ENCODE assay signal across 9 mouse cellular contexts in genomic region chr4:118991797-118992196, GRCm38 (mm10). TPM values are rescaled to one million over a fixed set of nuclear protein-coding genes. Genes with fewer than 3 reads are reported as not detected.
A peak's percentile ranks its signal among the peaks of the same experiment; 100 is the strongest.
DNase-seq lines count a peak whose midpoint lies in the region; ATAC-seq and TF ChIP-seq lines count a peak whose summit lies in the region.
"Had no signal": no experiment of that assay in that cellular context is flagged by ENCODE, and none has a peak within 500 bp of the region (broad histone marks: within the 10 kb centered on the region; RNA-seq: fewer than 3 reads in every experiment).

No protein-coding gene starts in this region.

- H3K4me2 ChIP-seq in liver, postnatal 0 days (ENCODE audit: low read depth, low read length): no peak overlapping the region

- WGBS in bone marrow, adult 2 months: 29% methylated on average over 4 of the region's 4 CpGs
- 35% methylated on average over 4 of the region's 4 CpGs for WGBS in liver, postnatal 0 days (ENCODE audit: insufficient replicate concordance)
- WGBS in midbrain, embryonic 10.5 days: 41% methylated on average over 4 of the region's 4 CpGs

- no peak for ATAC-seq in liver, postnatal 0 days

- TF ChIP-seq POLR2A in ES-Bruce4 (IDR thresholded peaks at IDR 0.05; ENCODE audit: insufficient read depth, low read length): no peak
- no peak for TF ChIP-seq POLR2A in bone marrow, adult 2 months (IDR thresholded peaks at IDR 0.05; ENCODE audit: borderline replicate concordance, control insufficient read depth, low read depth, low read length)

- DNase-seq in kidney, postnatal 4 days: peak; percentile 22 to 35
- no peak for DNase-seq in kidney, adult 11 months
- no peak for DNase-seq in liver, postnatal 0 days
- DNase-seq in adipocyte (ENCODE audit: low spot score): no peak
- no peak for DNase-seq in cerebellum, adult 11 months
- no peak for DNase-seq in midbrain, embryonic 10.5 days (ENCODE audit: low spot score)
- DNase-seq: right cerebral cortex, postnatal 4 days had no signal

- H3K27ac ChIP-seq in ES-Bruce4 (ENCODE audit: insufficient read depth, low read length): no peak overlapping the region
- no peak overlapping the region for H3K27ac ChIP-seq in bone marrow, adult 2 months (ENCODE audit: control insufficient read depth, insufficient read depth, low read depth, low read length, poor library complexity)
- H3K27ac ChIP-seq in liver, postnatal 0 days (ENCODE audit: low read depth): no peak overlapping the region
- H3K27ac ChIP-seq in midbrain, embryonic 10.5 days (replicated peaks): no peak overlapping the region

- H3K27me3 ChIP-seq in ES-Bruce4 (ENCODE audit: control insufficient read depth, insufficient read depth, low read length, poor library complexity, severe bottlenecking): no peaks in the 10 kb centered on the region
- H3K27me3 ChIP-seq in liver, postnatal 0 days (ENCODE audit: insufficient read depth, low read length): no peaks in the 10 kb centered on the region
- no peaks in the 10 kb centered on the region for H3K27me3 ChIP-seq in midbrain, embryonic 10.5 days (ENCODE audit: low read depth, poor library complexity, severe bottlenecking)

- H3K9me3 ChIP-seq in ES-Bruce4 (replicated peaks; ENCODE audit: control insufficient read depth, insufficient read depth, low read length, poor library complexity, severe bottlenecking): peaks cover 26% of the 10 kb centered on the region
- peaks cover 4% of the 10 kb centered on the region for H3K9me3 ChIP-seq in liver, postnatal 0 days (ENCODE audit: low read length)
- peaks cover 18% of the 10 kb centered on the region for H3K9me3 ChIP-seq in midbrain, embryonic 10.5 days (replicated peaks)

- no peak overlapping the region for H3K9ac ChIP-seq in ES-Bruce4 (ENCODE audit: low read depth, poor library complexity, severe bottlenecking)
- H3K9ac ChIP-seq in liver, postnatal 0 days (replicated peaks): no peak overlapping the region

- no peak overlapping the region for H3K4me3 ChIP-seq in ES-Bruce4 (ENCODE audit: low read depth, low read length)
- H3K4me3 ChIP-seq in bone marrow, adult 2 months (replicated peaks; ENCODE audit: control insufficient read depth, low read depth, low read length): no peak overlapping the region
- no peak overlapping the region for H3K4me3 ChIP-seq in liver, postnatal 0 days (ENCODE audit: low read depth, low read length)
- H3K4me3 ChIP-seq in midbrain, embryonic 10.5 days: no peak overlapping the region

- peak; percentile 66 for TF ChIP-seq CTCF in ES-Bruce4 (IDR thresholded peaks at IDR 0.05; ENCODE audit: low read depth, low read length)
- TF ChIP-seq CTCF in bone marrow, adult 2 months (IDR thresholded peaks at IDR 0.05; ENCODE audit: control insufficient read depth, insufficient read depth, low read length): peak; percentile 65
- TF ChIP-seq CTCF in liver, postnatal 0 days (IDR thresholded peaks at IDR 0.05; ENCODE audit: low read depth): peak; percentile 71

- TF ChIP-seq EP300 in ES-Bruce4 (IDR thresholded peaks at IDR 0.05; ENCODE audit: insufficient read depth, low read depth, low read length): no peak
- no peak for TF ChIP-seq EP300 in liver, postnatal 0 days (IDR thresholded peaks at IDR 0.05; ENCODE audit: low read depth)

- H3K4me1 ChIP-seq in ES-Bruce4 (ENCODE audit: control insufficient read depth, insufficient read depth, low read length): no peaks in the 10 kb centered on the region
- H3K4me1 ChIP-seq in bone marrow, adult 2 months (ENCODE audit: control insufficient read depth, insufficient read depth, low read length): no peaks in the 10 kb centered on the region; the same call in 1 of the 2 replicates
- no peaks in the 10 kb centered on the region for H3K4me1 ChIP-seq in liver, postnatal 0 days (ENCODE audit: insufficient read depth)
- H3K4me1 ChIP-seq in midbrain, embryonic 10.5 days: no peaks in the 10 kb centered on the region

- H3K36me3 ChIP-seq in ES-Bruce4 (ENCODE audit: control insufficient read depth, insufficient read depth, low read length, poor library complexity, severe bottlenecking): no peaks in the 10 kb centered on the region
- no peaks in the 10 kb centered on the region for H3K36me3 ChIP-seq in liver, postnatal 0 days (replicated peaks; ENCODE audit: insufficient read depth, low read length)
- H3K36me3 ChIP-seq in midbrain, embryonic 10.5 days: no peaks in the 10 kb centered on the region

RNA-seq across cellular contexts. Expression of gene Lao1, which starts 30.4 kb away (rescaled TPM):
- not detected in 2 replicates for polyA plus RNA-seq in ES-Bruce4 (2011; ENCODE audit: insufficient read depth, insufficient read length, low read depth, missing spikeins)
- polyA plus RNA-seq in bone marrow, adult 2 months (2011; ENCODE audit: insufficient read depth, insufficient read length, low replicate concordance, missing spikeins): not detected in 2 replicates
- not detected in 2 replicates for polyA plus RNA-seq in liver, postnatal 0 days (2015; fragmentation: Nextera tagmentation; extraction: Ambion mirVana)
- polyA plus RNA-seq in midbrain, embryonic 10.5 days (2016; fragmentation: Nextera tagmentation; extraction: Ambion mirVana): not detected in 2 replicates

RNA-seq across cellular contexts. Expression of gene Olfr1328, which starts 53.4 kb away (rescaled TPM):
- polyA plus RNA-seq in ES-Bruce4 (2011; ENCODE audit: insufficient read depth, insufficient read length, low read depth, missing spikeins): not detected in 2 replicates
- polyA plus RNA-seq in bone marrow, adult 2 months (2011; ENCODE audit: insufficient read depth, insufficient read length, low replicate concordance, missing spikeins): not detected in 2 replicates
- polyA plus RNA-seq in liver, postnatal 0 days (2015; fragmentation: Nextera tagmentation; extraction: Ambion mirVana): not detected in 2 replicates
- polyA plus RNA-seq in midbrain, embryonic 10.5 days (2016; fragmentation: Nextera tagmentation; extraction: Ambion mirVana): not detected in 2 replicates

Comparison
In these comparisons a context has a peak if more than half of its experiments do, and no peak if none do; other contexts are left out.
1. DNase-seq: peak in kidney, postnatal 4 days (2 of 2); none in kidney, adult 11 months (single experiment), liver, postnatal 0 days (single experiment), adipocyte (single experiment), cerebellum, adult 11 months (single experiment) and midbrain, embryonic 10.5 days (single experiment).
2. Peak in every context shown above with its lines, with median percentiles within 50 percentile points of each other: CTCF ChIP-seq.